Mouse (Mus musculus): ENCODE measurements around the gene Ubr4. TPM values are rescaled to one million over a fixed set of nuclear protein-coding genes. Genes with fewer than 3 reads are reported as not detected.

Ubr4 gene
- polyA plus RNA-seq (2015; fragmentation: Nextera tagmentation; extraction: Ambion mirVana): 40.9 and 42.9 TPM in 2 replicates

DNA sequence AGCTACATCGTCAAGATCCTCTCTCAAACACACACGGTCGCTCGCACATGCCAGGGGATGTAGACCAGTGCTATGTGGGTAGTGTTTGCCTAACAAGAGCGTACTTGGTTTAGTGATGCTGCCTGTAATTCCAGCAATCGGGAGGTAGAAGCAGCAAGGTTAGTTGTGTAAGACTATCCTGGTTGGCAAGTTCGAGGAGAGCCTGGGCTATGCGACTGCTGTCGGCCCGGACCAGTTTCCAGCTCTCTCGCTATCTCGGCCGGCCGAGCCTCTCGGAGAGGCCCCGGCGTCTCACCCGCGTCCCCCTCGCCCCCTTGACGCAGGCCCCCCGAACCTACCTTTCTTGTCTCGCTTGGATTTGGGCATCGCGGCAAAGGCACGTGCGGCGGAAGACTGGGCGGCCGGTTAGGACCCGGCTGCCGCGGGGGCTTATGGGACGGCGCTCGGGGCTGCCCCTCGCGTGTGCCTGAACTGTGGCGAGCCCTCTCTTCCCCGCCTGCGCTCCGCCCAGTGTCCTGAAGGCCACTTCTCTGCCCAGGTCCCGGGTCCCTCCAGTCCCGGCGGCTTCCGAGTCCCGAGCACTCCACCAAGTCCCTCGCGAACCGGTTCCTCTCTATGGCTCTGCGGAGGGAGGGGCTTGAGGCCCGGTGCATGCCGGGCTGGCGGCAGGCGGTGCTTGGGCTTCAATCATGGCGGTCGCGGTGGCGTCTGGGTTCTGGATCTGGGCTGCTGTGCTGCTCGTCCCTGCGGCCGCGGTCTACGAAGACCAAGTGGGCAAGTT is at the start of gene Ubr4, which contains the start of the genes Mrto4 and Emc1:
Gene Ubr4, plus strand, starts transcription at position 679 of the 781 bp plus-strand sequence.
Gene Mrto4, minus strand, starts transcription at position 646 of the 781 bp plus-strand sequence.
Gene Emc1, plus strand, starts transcription at position 657 of the 781 bp plus-strand sequence.

DNA sequence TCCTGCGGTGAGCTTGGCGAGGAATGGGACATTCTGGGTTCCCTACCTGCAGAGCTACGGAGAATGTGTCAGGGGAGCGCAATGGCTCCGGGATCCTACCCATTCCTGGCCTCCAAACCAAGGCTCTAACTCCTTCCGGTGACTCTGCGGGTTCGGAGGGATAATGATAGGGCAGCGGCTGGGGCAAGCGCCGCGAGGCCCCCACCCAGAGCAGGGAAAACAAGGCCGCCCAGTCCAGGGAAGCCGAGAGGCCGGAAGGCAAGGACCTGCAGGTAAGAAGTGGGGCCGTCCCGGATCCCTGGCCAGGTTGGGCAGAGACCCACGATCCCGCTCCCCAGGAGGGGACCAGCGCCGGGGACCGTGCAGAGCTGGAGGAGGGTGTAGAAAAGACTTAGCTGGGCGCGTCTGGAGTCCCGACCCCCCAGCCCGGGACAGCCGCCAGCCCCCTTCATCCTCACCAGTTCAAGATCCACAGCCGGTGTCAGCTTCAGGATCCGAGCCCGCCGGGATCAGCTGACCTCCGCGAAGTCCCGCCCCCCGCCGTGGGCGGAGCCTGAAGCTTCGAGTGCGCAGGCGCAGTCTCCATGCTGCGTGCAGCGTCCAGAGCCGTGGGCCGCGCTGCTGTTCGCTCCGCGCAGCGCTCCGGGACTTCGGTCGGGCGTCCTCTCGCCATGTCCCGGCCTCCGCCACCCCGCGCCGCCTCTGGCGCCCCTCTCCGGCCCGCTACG is 42.1 kb upstream of the Ubr4 start, which contains the start of the genes Pqlc2 and Akr7a5:
Gene Pqlc2, minus strand, starts transcription at position 538 of the 728 bp plus-strand sequence.
Gene Akr7a5, plus strand, starts transcription at position 574 of the 728 bp plus-strand sequence.

DNA sequence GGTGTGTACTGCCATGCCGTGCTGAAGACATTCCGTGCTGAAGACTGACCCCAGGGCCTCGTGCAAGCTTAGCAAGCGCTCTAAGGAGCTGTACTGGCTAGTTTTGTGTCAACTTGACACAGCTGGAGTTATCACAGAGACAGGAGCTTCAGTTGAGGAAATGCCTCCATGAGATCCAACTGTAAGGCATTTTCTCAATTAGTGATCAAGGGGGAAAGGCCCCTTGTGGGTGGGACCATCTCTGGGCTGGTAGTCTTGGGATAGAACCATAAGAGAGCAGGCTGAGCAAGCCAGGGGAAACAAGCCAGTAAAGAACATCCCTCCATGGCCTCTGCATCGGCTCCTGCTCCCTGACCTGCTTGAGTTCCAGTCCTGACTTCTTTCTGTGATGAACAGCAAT is 177.8 kb downstream of the Ubr4 start, which contains the start of gene Iffo2:
Gene Iffo2, plus strand, starts transcription at position 301 of the 400 bp plus-strand sequence.

Small RNA genes within 50 kb of the gene (microRNA-seq; reads per million reads assigned to microRNA genes)
- gene Gm24245 (not detected), gene Gm25732 (not detected)

Other genes with a start within 250 kb of the Ubr4 start
- 455 and 505 TPM in 2 replicates for gene Minos1, start 221.5 kb upstream of the Ubr4 start, polyA plus RNA-seq (2015; fragmentation: Nextera tagmentation; extraction: Ambion mirVana)
- gene Capzb, start 159.7 kb upstream of the Ubr4 start, polyA plus RNA-seq (2015; fragmentation: Nextera tagmentation; extraction: Ambion mirVana): 432 and 489 TPM in 2 replicates
- 8.4 and 10.2 TPM in 2 replicates for gene Pqlc2, start 41.9 kb upstream of the Ubr4 start, polyA plus RNA-seq (2015; fragmentation: Nextera tagmentation; extraction: Ambion mirVana)
- gene Akr7a5, start 41.9 kb upstream of the Ubr4 start, polyA plus RNA-seq (2015; fragmentation: Nextera tagmentation; extraction: Ambion mirVana): 47.6 and 49.5 TPM in 2 replicates
- gene Mrto4, start within 50 bp of the Ubr4 start, polyA plus RNA-seq (2015; fragmentation: Nextera tagmentation; extraction: Ambion mirVana): 50.8 and 58.6 TPM in 2 replicates
- gene Emc1, start within 50 bp of the Ubr4 start, polyA plus RNA-seq (2015; fragmentation: Nextera tagmentation; extraction: Ambion mirVana): 10.6 and 13.1 TPM in 2 replicates
- 3.7 and 4.3 TPM in 2 replicates for gene Iffo2, start 177.9 kb downstream of the Ubr4 start, polyA plus RNA-seq (2015; fragmentation: Nextera tagmentation; extraction: Ambion mirVana)

Measured in urinary bladder, postnatal 0 days (tissue).